Mouse (Mus musculus): ENCODE results near the gene Eif2ak1. TPM values are rescaled to one million over a fixed set of nuclear protein-coding genes. Genes with fewer than 3 reads are reported as not detected.

The Eif2ak1 gene
- polyA plus RNA-seq, 2 experiments: 25.8 to 40.6 TPM

DNA sequence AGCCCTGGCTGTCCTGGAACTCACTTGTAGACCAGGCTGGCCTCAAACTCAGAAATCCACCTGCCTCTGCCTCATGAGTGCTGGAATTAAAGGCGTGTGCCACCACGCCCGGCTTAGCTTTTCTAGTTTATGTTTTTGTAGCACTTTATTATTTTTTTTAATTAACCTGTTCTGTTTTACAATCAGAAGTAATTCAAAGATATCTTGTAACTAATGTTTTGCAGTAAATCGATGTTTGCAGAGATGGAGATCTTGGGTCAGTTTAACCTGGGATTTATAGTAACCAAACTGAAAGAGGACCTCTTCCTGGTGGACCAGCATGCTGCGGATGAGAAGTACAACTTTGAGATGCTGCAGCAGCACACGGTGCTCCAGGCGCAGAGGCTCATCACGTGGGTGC lies 110.3 kb downstream of the Eif2ak1 start, which contains the start of gene Gm42421:
Gene Gm42421, plus strand, starts transcription at position 301 of the 400 bp plus-strand sequence.
- H3K4me2 ChIP-seq (replicated peaks; ENCODE audit: low read depth, low read length, severe bottlenecking): no peak within 1 kb of the TSS
- DNase-seq (ENCODE audit: low spot score): no peak
- H3K4me3 ChIP-seq (replicated peaks; ENCODE audit: low read length): no peak within 1 kb of the TSS
- no peaks in the 10 kb centered on the region for H3K9me3 ChIP-seq (ENCODE audit: control insufficient read depth, low read length)
- H3K27ac ChIP-seq (replicated peaks; ENCODE audit: low read depth, low read length): no peak within 1 kb of the TSS
- no peaks in the 10 kb centered on the region for H3K4me1 ChIP-seq (ENCODE audit: control insufficient read depth, insufficient read depth, low read length)
- H3K9ac ChIP-seq (ENCODE audit: low read depth, low read length, severe bottlenecking): no peak within 1 kb of the TSS
- peaks cover 79% of the 10 kb centered on the region for H3K36me3 ChIP-seq (ENCODE audit: control insufficient read depth, insufficient read depth, low read length)
- no peaks in the 10 kb centered on the region for H3K27me3 ChIP-seq (ENCODE audit: control insufficient read depth, insufficient read depth, low read length)
- no peak for ATAC-seq (ENCODE audit: low FRiP score, low read depth)
- 90% methylated on average over 8 of the region's 8 CpGs for WGBS
- no peak for TF ChIP-seq POLR2A (IDR thresholded peaks at IDR 0.05; ENCODE audit: borderline replicate concordance, extremely low read depth, insufficient read depth, insufficient read length)

DNA sequence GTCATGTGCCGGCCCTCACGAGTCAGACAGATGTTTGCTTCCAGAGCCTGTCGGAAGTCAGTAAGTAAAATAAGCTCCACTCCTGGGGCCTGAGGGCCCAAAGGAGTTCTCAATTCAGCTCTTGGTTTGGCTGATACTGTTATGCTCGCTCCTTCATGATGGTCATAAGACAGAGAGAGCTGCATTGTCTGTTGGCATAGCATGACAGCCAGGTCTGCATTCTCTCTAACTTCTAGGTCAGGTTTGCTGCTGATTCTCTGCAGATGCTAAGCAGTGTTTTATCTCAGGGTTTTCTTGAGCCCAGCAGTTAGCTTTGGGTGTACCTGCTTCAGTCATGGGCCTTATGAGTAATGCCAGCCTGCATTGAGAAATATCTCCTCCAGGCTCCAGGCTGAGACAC lies 111.7 kb downstream of the Eif2ak1 start:
- no peak overlapping the region for H3K9ac ChIP-seq (ENCODE audit: low read depth, low read length, severe bottlenecking)
- no peak overlapping the region for H3K27ac ChIP-seq (replicated peaks; ENCODE audit: low read depth, low read length)
- no peak overlapping the region for H3K4me2 ChIP-seq (replicated peaks; ENCODE audit: low read depth, low read length, severe bottlenecking)
- no peak overlapping the region for H3K4me3 ChIP-seq (replicated peaks; ENCODE audit: low read length)
- H3K36me3 ChIP-seq (ENCODE audit: control insufficient read depth, insufficient read depth, low read length): peaks cover 67% of the 10 kb centered on the region
- no peak for ATAC-seq (ENCODE audit: low FRiP score, low read depth)
- H3K27me3 ChIP-seq (ENCODE audit: control insufficient read depth, insufficient read depth, low read length): no peaks in the 10 kb centered on the region
- no peaks in the 10 kb centered on the region for H3K9me3 ChIP-seq (ENCODE audit: control insufficient read depth, low read length)
- no peak for TF ChIP-seq POLR2A (IDR thresholded peaks at IDR 0.05; ENCODE audit: borderline replicate concordance, extremely low read depth, insufficient read depth, insufficient read length)
- WGBS: 86% methylated on average over 4 of the region's 4 CpGs
- DNase-seq (ENCODE audit: low spot score): no peak
- H3K4me1 ChIP-seq (ENCODE audit: control insufficient read depth, insufficient read depth, low read length): no peaks in the 10 kb centered on the region

- Histone ChIP-seq H3K27ac (replicated peaks; ENCODE audit: low read depth, low read length) (no peak overlapping the region), H3K9ac (ENCODE audit: low read depth, low read length, severe bottlenecking) (no peak overlapping the region), H3K9me3 (ENCODE audit: control insufficient read depth, low read length) (no peaks in the 10 kb centered on the region), H3K4me1 (ENCODE audit: control insufficient read depth, insufficient read depth, low read length) (no peaks in the 10 kb centered on the region), H3K4me3 (replicated peaks; ENCODE audit: low read length) (no peak overlapping the region), H3K36me3 (ENCODE audit: control insufficient read depth, insufficient read depth, low read length) (peaks cover 57% of the 10 kb centered on the region), H3K4me2 (replicated peaks; ENCODE audit: low read depth, low read length, severe bottlenecking) (no peak overlapping the region), H3K27me3 (ENCODE audit: control insufficient read depth, insufficient read depth, low read length) (no peaks in the 10 kb centered on the region)
- DNase-seq (ENCODE audit: low spot score) (no peak), ATAC-seq (ENCODE audit: low FRiP score, low read depth) (no peak)
- no peak for TF ChIP-seq POLR2A (IDR thresholded peaks at IDR 0.05; ENCODE audit: borderline replicate concordance, extremely low read depth, insufficient read depth, insufficient read length)
- 94% methylated on average over 12 of the region's 12 CpGs for WGBS
Observed at GRCm38 (mm10) chr5:143930656-143931055, 113.1 kb downstream of the Eif2ak1 start.

GRCm38 (mm10) chr5:143931863-143932580 lies 114.4 kb downstream of the Eif2ak1 start:
- no peak for DNase-seq (ENCODE audit: low spot score)
- Histone ChIP-seq H3K9ac (ENCODE audit: low read depth, low read length, severe bottlenecking) (no peak overlapping the region), H3K9me3 (ENCODE audit: control insufficient read depth, low read length) (no peaks in the 10 kb centered on the region), H3K36me3 (ENCODE audit: control insufficient read depth, insufficient read depth, low read length) (peaks cover 45% of the 10 kb centered on the region), H3K4me2 (replicated peaks; ENCODE audit: low read depth, low read length, severe bottlenecking) (no peak overlapping the region), H3K4me3 (replicated peaks; ENCODE audit: low read length) (no peak overlapping the region), H3K27ac (replicated peaks; ENCODE audit: low read depth, low read length) (no peak overlapping the region), H3K27me3 (ENCODE audit: control insufficient read depth, insufficient read depth, low read length) (no peaks in the 10 kb centered on the region), H3K4me1 (ENCODE audit: control insufficient read depth, insufficient read depth, low read length) (no peaks in the 10 kb centered on the region)
- WGBS: 83% methylated on average over 6 of the region's 6 CpGs
- no peak for ATAC-seq (ENCODE audit: low FRiP score, low read depth)
- TF ChIP-seq POLR2A (IDR thresholded peaks at IDR 0.05; ENCODE audit: borderline replicate concordance, extremely low read depth, insufficient read depth, insufficient read length): no peak

DNA sequence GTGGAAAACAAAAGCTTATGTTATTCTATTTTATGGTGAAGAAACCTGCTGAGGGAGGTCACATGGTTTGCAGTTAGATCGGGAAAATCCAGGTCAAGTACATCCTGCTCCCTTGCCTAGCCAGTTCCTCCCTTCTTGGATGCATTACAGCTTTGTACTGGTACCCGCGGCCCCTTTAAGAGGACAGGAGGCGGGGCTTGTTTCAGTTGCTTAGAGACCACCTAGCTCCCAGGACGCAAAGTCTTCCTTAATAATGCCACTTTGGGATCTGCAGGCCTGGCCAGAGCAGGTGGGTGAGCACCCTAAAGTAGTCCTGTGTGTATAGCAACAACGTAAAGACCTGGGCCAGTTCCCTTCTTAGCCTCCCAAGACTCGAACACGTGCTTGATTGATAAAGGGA lies 115.2 kb downstream of the Eif2ak1 start, which contains the start of gene Rsph10b:
Gene Rsph10b, plus strand, starts transcription at position 205 of the 400 bp plus-strand sequence.
- no peak within 1 kb of the TSS for H3K9ac ChIP-seq (ENCODE audit: low read depth, low read length, severe bottlenecking)
- no peaks in the 10 kb centered on the region for H3K27me3 ChIP-seq (ENCODE audit: control insufficient read depth, insufficient read depth, low read length)
- DNase-seq (ENCODE audit: low spot score): no peak
- no peaks in the 10 kb centered on the region for H3K9me3 ChIP-seq (ENCODE audit: control insufficient read depth, low read length)
- no peak within 1 kb of the TSS for H3K27ac ChIP-seq (replicated peaks; ENCODE audit: low read depth, low read length)
- ATAC-seq (ENCODE audit: low FRiP score, low read depth): no peak
- WGBS: 21% methylated on average over 8 of the region's 8 CpGs
- H3K36me3 ChIP-seq (ENCODE audit: control insufficient read depth, insufficient read depth, low read length): peaks cover 41% of the 10 kb centered on the region
- no peak within 1 kb of the TSS for H3K4me2 ChIP-seq (replicated peaks; ENCODE audit: low read depth, low read length, severe bottlenecking)
- no peak for TF ChIP-seq POLR2A (IDR thresholded peaks at IDR 0.05; ENCODE audit: borderline replicate concordance, extremely low read depth, insufficient read depth, insufficient read length)
- no peak within 1 kb of the TSS for H3K4me3 ChIP-seq (replicated peaks; ENCODE audit: low read length)
- H3K4me1 ChIP-seq (ENCODE audit: control insufficient read depth, insufficient read depth, low read length): no peaks in the 10 kb centered on the region
